Mouse (Mus musculus) myocyte (in vitro differentiated cells): ENCODE measurements around the gene Slc35e1. TPM values are rescaled to one million over a fixed set of nuclear protein-coding genes. Genes with fewer than 3 reads are reported as not detected.

Experiments
- H3K27me3 ChIP-seq: one replicate; pipeline ENCODE4 v1.6.1; 2011; ENCODE audit not compliant: control insufficient read depth, insufficient read depth, insufficient read length
- H3K36me3 ChIP-seq: one replicate; pipeline ENCODE4 v1.6.1; 2011; ENCODE audit not compliant: control insufficient read depth, insufficient read depth
- H3K4me2 ChIP-seq: one replicate; pipeline ENCODE4 v1.6.1; 2011; ENCODE audit warnings: low read depth, control low read depth
- H3K4me3 ChIP-seq: one replicate; pipeline ENCODE4 v1.5.1; 2011; ENCODE audit warnings: mild to moderate bottlenecking, control low read depth, moderate library complexity
- H3K79me2 ChIP-seq: one replicate; pipeline ENCODE4 v1.6.1; 2011; ENCODE audit not compliant: control insufficient read depth, insufficient read depth
- H3ac ChIP-seq: one replicate; pipeline ENCODE4 v1.6.1; 2011; ENCODE audit not compliant: control insufficient read depth, insufficient read length
- CEBPB ChIP-seq: IDR thresholded peaks from 2 replicates; pipeline ENCODE4 v1.6.1; 2011; ENCODE audit warnings: mild to moderate bottlenecking, moderate library complexity; ENCODE audit not compliant: poor library complexity, insufficient read depth, severe bottlenecking
- E2F4 ChIP-seq: IDR thresholded peaks from one replicate; pipeline ENCODE4 v1.6.1; 2011; ENCODE audit warnings: mild to moderate bottlenecking, control low read depth, moderate library complexity; ENCODE audit not compliant: insufficient read depth
- MAX ChIP-seq: IDR thresholded peaks from one replicate; pipeline ENCODE4 v1.6.1; 2011; ENCODE audit warnings: low read depth, mild to moderate bottlenecking, control low read depth
- MYOD1 ChIP-seq, 3 experiments: IDR thresholded peaks; one replicate each; pipeline ENCODE4 v1.6.1; 2011; ENCODE audit warnings: control low read depth in 2 of 3, low read depth in 2 of 3, mild to moderate bottlenecking in 2 of 3, moderate library complexity in 1 of 3; ENCODE audit not compliant: insufficient read length in 2 of 3, control insufficient read depth in 1 of 3
- MYOG ChIP-seq, 3 experiments: IDR thresholded peaks; one replicate each; pipeline ENCODE4 v1.6.1; 2011; ENCODE audit warnings: control low read depth in 2 of 3, low read depth in 2 of 3, mild to moderate bottlenecking in 2 of 3; ENCODE audit not compliant: insufficient read length in 2 of 3, control insufficient read depth in 1 of 3, insufficient read depth in 1 of 3
- POLR2A ChIP-seq: IDR thresholded peaks from one replicate; pipeline ENCODE4 v1.6.1; 2011; ENCODE audit warnings: low read depth, mild to moderate bottlenecking, control low read depth, moderate library complexity; ENCODE audit not compliant: insufficient read length
- POLR2AphosphoS2 ChIP-seq: IDR thresholded peaks from one replicate; pipeline ENCODE4 v1.6.1; 2011; ENCODE audit warnings: low read depth, control low read depth; ENCODE audit not compliant: insufficient read length
- REST ChIP-seq: IDR thresholded peaks from one replicate; pipeline ENCODE4 v1.6.1; 2011; ENCODE audit warnings: mild to moderate bottlenecking, control low read depth, moderate library complexity; ENCODE audit not compliant: insufficient read depth, insufficient read length
- SRF ChIP-seq: IDR thresholded peaks from one replicate; pipeline ENCODE4 v1.6.1; 2011; ENCODE audit warnings: low read depth; ENCODE audit not compliant: control insufficient read depth, insufficient read length
- TCF12 ChIP-seq: IDR thresholded peaks from one replicate; pipeline ENCODE4 v1.6.1; 2011; ENCODE audit warnings: mild to moderate bottlenecking, control low read depth; ENCODE audit not compliant: poor library complexity, insufficient read depth, severe bottlenecking
- TCF3 ChIP-seq: IDR thresholded peaks from one replicate; pipeline ENCODE4 v1.6.1; 2011; ENCODE audit warnings: low read depth, control low read depth; ENCODE audit not compliant: insufficient read length
- USF1 ChIP-seq: IDR thresholded peaks from one replicate; pipeline ENCODE4 v1.6.1; 2011; ENCODE audit warnings: low read depth, mild to moderate bottlenecking, control low read depth, moderate library complexity
- polyA plus RNA-seq: library from polyadenylated mRNA; unstranded; fragments of >200 nt; fragmentation: generic; extraction: Trizol; gene quantifications from one replicate; pipeline ENCODE4 v1.2.1, GENCODE M21; 2012; ENCODE audit warnings: missing spikeins

The Slc35e1 gene
- polyA plus RNA-seq, 1 experiment = 25.9 TPM

- peaks cover 39% of the 10 kb centered on the region for H3K79me2 ChIP-seq
- no peaks in the 10 kb centered on the region for H3K36me3 ChIP-seq
- H3K4me3 ChIP-seq = no peak overlapping the region
- no peak overlapping the region for H3K4me2 ChIP-seq
- TF ChIP-seq MYOG (IDR thresholded peaks at IDR 0.05; ENCODE audit: control insufficient read depth in 1 of 3, insufficient read depth in 1 of 3, insufficient read length in 2 of 3, low read depth in 2 of 3) (no peak), TCF12 (no peak), SRF (no peak), MYOD1 (IDR thresholded peaks at IDR 0.05; ENCODE audit: control insufficient read depth in 1 of 3, insufficient read length in 2 of 3, low read depth in 2 of 3) (no peak), REST (no peak), E2F4 (no peak), USF1 (no peak), MAX (no peak), CEBPB (no peak), POLR2AphosphoS2 (no peak), POLR2A (no peak), TCF3 (no peak)
- no peaks in the 10 kb centered on the region for H3K27me3 ChIP-seq
- no peak overlapping the region for H3ac ChIP-seq
Measured at GRCm38 (mm10) chr8:72521888-72522287, 29.5 kb upstream of the Slc35e1 start.

- no peak overlapping the region for H3ac ChIP-seq
- no peak overlapping the region for H3K4me2 ChIP-seq
- H3K4me3 ChIP-seq = no peak overlapping the region
- H3K79me2 ChIP-seq = peaks cover 31% of the 10 kb centered on the region
- no peaks in the 10 kb centered on the region for H3K27me3 ChIP-seq
- no peaks in the 10 kb centered on the region for H3K36me3 ChIP-seq
- TF ChIP-seq POLR2AphosphoS2 = no peak
- TF ChIP-seq SRF = no peak
- TF ChIP-seq REST = no peak
- no peak for TF ChIP-seq TCF3
- no peak for TF ChIP-seq MYOD1 (IDR thresholded peaks at IDR 0.05; ENCODE audit: control insufficient read depth in 1 of 3, insufficient read length in 2 of 3, low read depth in 2 of 3)
- no peak for TF ChIP-seq MYOG (IDR thresholded peaks at IDR 0.05; ENCODE audit: control insufficient read depth in 1 of 3, insufficient read depth in 1 of 3, insufficient read length in 2 of 3, low read depth in 2 of 3)
- TF ChIP-seq POLR2A = no peak
- TF ChIP-seq USF1 = no peak
- no peak for TF ChIP-seq CEBPB
- no peak for TF ChIP-seq TCF12
- TF ChIP-seq MAX = no peak
Measured at GRCm38 (mm10) chr8:72517421-72517988, 25.1 kb upstream of the Slc35e1 start.

GRCm38 (mm10) chr8:72513158-72513557, 20.7 kb upstream of the Slc35e1 start:
- TF ChIP-seq MAX = no peak
- TF ChIP-seq POLR2AphosphoS2 = no peak
- no peak for TF ChIP-seq USF1
- no peak for TF ChIP-seq CEBPB
- TF ChIP-seq SRF = no peak
- TF ChIP-seq TCF12 = no peak
- Histone ChIP-seq H3K4me3 (no peak overlapping the region), H3ac (no peak overlapping the region), H3K36me3 (no peaks in the 10 kb centered on the region), H3K4me2 (no peak overlapping the region), H3K79me2 (peaks cover 46% of the 10 kb centered on the region), H3K27me3 (no peaks in the 10 kb centered on the region)

GRCm38 (mm10) chr8:72512648-72513047, 20.2 kb upstream of the Slc35e1 start:
- no peaks in the 10 kb centered on the region for H3K27me3 ChIP-seq
- no peak for TF ChIP-seq E2F4
- no peak for TF ChIP-seq POLR2A
- no peak for TF ChIP-seq REST
- TF ChIP-seq POLR2AphosphoS2 = no peak
- TF ChIP-seq TCF12 = no peak
- TF ChIP-seq CEBPB = no peak
- TF ChIP-seq MAX = no peak
- TF ChIP-seq TCF3 = no peak
- TF ChIP-seq MYOD1 (IDR thresholded peaks at IDR 0.05; ENCODE audit: control insufficient read depth in 1 of 3, insufficient read length in 2 of 3, low read depth in 2 of 3) = no peak
- TF ChIP-seq SRF = no peak
- TF ChIP-seq USF1 = no peak
- TF ChIP-seq MYOG (IDR thresholded peaks at IDR 0.05; ENCODE audit: control insufficient read depth in 1 of 3, insufficient read depth in 1 of 3, insufficient read length in 2 of 3, low read depth in 2 of 3) = no peak
- H3ac ChIP-seq = no peak overlapping the region
- H3K79me2 ChIP-seq = peaks cover 48% of the 10 kb centered on the region
- no peak overlapping the region for H3K4me3 ChIP-seq
- no peak overlapping the region for H3K4me2 ChIP-seq
- H3K36me3 ChIP-seq = no peaks in the 10 kb centered on the region

GRCm38 (mm10) chr8:72507505-72507904, 15.1 kb upstream of the Slc35e1 start:
- Histone ChIP-seq H3K79me2 (peaks cover 83% of the 10 kb centered on the region), H3K36me3 (no peaks in the 10 kb centered on the region)

More at GRCm38 (mm10) chr8:72507505-72507904, 15.1 kb upstream of the Slc35e1 start:
- Histone ChIP-seq H3K4me3 (no peak overlapping the region), H3K27me3 (no peaks in the 10 kb centered on the region), H3K4me2 (no peak overlapping the region), H3ac (no peak overlapping the region)
- no peak for TF ChIP-seq REST
- TF ChIP-seq E2F4 = no peak
- no peak for TF ChIP-seq CEBPB
- no peak for TF ChIP-seq MAX
- TF ChIP-seq MYOD1 (IDR thresholded peaks at IDR 0.05; ENCODE audit: control insufficient read depth in 1 of 3, insufficient read length in 2 of 3, low read depth in 2 of 3) = no peak
